Mouse (Mus musculus): Measurements from ENCODE around the gene Spon1. TPM values are rescaled to one million over a fixed set of nuclear protein-coding genes. Genes with fewer than 3 reads are reported as not detected.

Spon1 gene
- polyA plus RNA-seq, 1 experiment from 2014 or later, result 73.1 TPM

DNA sequence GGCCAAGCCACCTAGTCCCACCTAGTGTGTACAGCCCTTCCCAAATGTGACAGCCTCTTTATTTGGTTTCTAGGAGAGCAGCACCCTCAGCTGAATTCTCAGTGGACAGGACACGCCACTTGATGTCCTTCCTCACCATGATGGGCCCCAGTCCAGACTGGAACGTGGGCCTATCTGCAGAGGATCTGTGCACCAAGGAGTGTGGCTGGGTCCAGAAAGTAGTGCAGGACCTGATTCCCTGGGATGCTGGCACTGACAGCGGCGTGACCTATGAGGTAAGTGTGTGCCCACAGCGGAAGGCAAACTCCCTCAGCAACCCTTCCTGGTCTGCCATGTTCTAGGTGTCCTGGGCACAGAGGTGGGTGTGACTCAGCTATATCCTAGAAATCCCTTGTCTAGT, 263.0 kb downstream of the Spon1 start:
- Histone ChIP-seq H3K27me3 (ENCODE audit: low read depth, poor library complexity, severe bottlenecking) (no peaks in the 10 kb centered on the region), H3K9me3 (replicated peaks) (no peaks in the 10 kb centered on the region), H3K27ac (replicated peaks) (no peak overlapping the region), H3K36me3 (peaks cover 59% of the 10 kb centered on the region), H3K4me3 (no peak overlapping the region), H3K4me1 (no peaks in the 10 kb centered on the region)
- DNase-seq (ENCODE audit: low spot score), result no peak
- 92% methylated on average over 5 of the region's 5 CpGs for WGBS

DNA sequence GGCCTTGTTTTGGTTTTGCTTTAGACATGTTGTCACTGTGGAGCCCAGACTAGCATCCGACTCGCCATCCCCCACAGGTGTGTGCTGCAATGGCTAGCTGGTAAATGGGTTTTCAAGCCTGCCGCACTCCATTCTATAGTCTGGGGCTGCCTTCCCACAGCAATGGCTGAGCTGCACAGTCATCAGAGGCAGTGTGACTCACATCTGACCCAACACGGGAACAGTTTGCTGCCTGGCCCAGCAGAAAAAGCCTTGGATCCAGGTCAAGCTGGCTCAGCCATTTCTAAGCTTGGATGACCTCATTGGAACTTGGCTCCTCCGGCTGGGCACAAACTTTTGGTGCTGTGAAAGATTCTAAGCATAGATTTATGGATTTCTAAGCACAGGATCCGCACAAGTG, 263.8 kb downstream of the Spon1 start:
- no peaks in the 10 kb centered on the region for H3K27me3 ChIP-seq (ENCODE audit: low read depth, poor library complexity, severe bottlenecking)
- peaks cover 59% of the 10 kb centered on the region for H3K36me3 ChIP-seq
- no peak overlapping the region for H3K4me3 ChIP-seq
- H3K4me1 ChIP-seq, result no peaks in the 10 kb centered on the region
- H3K27ac ChIP-seq (replicated peaks), result no peak overlapping the region
- 88% methylated on average over 6 of the region's 6 CpGs for WGBS
- DNase-seq (ENCODE audit: low spot score), result no peak
- H3K9me3 ChIP-seq (replicated peaks), result no peaks in the 10 kb centered on the region

DNA sequence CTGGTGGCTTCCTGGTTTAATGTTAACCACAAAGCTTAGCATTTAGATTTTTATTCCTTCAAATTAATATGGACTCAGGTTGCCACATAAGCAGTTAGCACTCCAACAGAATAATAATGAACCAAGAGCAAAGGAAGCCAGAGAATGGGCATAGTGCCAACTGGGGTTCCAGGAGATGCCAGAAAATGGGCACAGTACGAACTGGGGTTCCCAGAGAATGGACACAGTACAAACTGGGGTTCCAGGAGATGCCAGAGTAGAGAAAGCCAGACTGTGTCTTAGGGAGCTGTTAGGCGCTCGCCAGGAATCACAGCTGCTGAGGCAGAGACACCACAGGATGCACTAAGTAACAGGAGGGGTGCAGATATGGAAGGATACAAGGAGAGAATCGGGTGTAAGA, 271.4 kb downstream of the Spon1 start:
- peaks cover 77% of the 10 kb centered on the region for H3K36me3 ChIP-seq
- 85% methylated on average over 4 of the region's 4 CpGs for WGBS
- H3K27ac ChIP-seq (replicated peaks), result no peak overlapping the region
- H3K4me3 ChIP-seq, result no peak overlapping the region
- H3K27me3 ChIP-seq (ENCODE audit: low read depth, poor library complexity, severe bottlenecking), result no peaks in the 10 kb centered on the region
- no peaks in the 10 kb centered on the region for H3K4me1 ChIP-seq
- no peaks in the 10 kb centered on the region for H3K9me3 ChIP-seq (replicated peaks)
- no peak for DNase-seq (ENCODE audit: low spot score)

DNA sequence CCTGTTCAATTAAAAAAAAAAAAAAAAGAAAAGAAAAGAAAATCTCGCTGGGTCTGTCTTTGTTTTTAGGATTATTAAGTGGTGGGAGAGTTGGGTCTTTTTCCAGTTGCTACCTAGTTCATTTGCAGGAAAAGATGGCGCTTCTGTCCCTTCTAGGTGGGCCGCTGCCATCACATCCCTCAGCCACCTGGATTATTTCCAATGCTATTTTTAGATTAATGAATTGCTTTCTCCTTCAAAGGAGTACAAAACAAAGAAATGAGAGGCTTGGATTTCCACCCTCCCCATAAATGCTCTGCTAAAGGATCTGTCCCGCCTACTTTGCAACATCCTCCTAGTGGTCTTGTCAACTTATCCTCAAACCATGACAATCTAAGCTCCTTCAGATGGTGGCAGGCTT, 275.6 kb downstream of the Spon1 start:
- no peak overlapping the region for H3K27ac ChIP-seq (replicated peaks)
- H3K4me3 ChIP-seq, result no peak overlapping the region
- WGBS, result 94% methylated on average over 4 of the region's 4 CpGs
- no peaks in the 10 kb centered on the region for H3K27me3 ChIP-seq (ENCODE audit: low read depth, poor library complexity, severe bottlenecking)
- no peaks in the 10 kb centered on the region for H3K4me1 ChIP-seq
- peaks cover 56% of the 10 kb centered on the region for H3K36me3 ChIP-seq
- no peak for DNase-seq (ENCODE audit: low spot score)
- H3K9me3 ChIP-seq (replicated peaks), result no peaks in the 10 kb centered on the region

DNA sequence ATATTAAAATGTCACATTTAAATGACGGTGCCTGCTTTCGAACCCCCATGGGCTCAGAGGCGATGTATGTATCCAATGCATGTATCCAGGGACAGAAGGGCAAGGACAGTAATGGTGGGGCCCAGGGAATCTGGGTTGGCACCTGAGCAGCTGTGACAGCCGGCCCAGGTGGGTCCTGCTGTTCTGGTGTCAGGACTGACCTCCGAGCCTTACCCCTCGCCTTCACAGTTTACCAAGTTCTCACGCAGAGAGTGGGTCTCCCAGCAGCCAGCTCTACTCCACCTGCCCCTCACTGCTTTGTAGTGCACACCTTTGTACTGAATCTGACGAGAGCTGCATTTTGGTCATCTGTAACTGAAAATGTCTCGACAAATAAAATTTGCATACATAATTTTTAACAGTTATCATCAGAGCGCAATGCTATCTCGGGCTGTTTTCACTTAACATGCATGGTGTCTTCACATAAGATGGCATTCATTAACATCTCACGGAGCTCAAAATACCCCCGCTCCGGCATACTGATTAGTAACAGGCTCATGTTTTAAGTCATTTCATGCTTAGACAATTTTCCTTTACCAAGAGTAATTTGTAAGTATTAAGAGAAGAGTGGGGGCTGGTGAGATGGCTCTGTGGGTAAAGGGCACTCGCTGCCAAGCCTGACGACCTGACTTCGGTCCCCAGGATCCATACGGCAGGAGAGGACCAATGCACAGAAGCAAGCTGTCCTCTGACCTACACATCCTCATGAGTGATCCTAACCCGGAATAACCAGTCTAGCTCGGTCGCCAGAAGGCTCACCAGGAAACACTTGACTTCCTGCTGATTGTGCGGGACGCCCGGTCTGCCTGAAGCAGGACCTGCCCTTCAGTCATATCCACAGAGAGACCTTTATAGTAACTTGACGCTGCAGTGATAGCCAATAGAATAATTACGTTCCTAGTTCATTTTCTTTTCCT, 277.5 kb downstream of the Spon1 start:
- peaks cover 51% of the 10 kb centered on the region for H3K36me3 ChIP-seq
- no peaks in the 10 kb centered on the region for H3K27me3 ChIP-seq (ENCODE audit: low read depth, poor library complexity, severe bottlenecking)
- H3K27ac ChIP-seq (replicated peaks), result no peak overlapping the region
- no peak for DNase-seq (ENCODE audit: low spot score)
- no peak overlapping the region for H3K4me3 ChIP-seq
- H3K9me3 ChIP-seq (replicated peaks), result no peaks in the 10 kb centered on the region
- no peaks in the 10 kb centered on the region for H3K4me1 ChIP-seq
- WGBS, result 91% methylated on average over 26 of the region's 26 CpGs

DNA sequence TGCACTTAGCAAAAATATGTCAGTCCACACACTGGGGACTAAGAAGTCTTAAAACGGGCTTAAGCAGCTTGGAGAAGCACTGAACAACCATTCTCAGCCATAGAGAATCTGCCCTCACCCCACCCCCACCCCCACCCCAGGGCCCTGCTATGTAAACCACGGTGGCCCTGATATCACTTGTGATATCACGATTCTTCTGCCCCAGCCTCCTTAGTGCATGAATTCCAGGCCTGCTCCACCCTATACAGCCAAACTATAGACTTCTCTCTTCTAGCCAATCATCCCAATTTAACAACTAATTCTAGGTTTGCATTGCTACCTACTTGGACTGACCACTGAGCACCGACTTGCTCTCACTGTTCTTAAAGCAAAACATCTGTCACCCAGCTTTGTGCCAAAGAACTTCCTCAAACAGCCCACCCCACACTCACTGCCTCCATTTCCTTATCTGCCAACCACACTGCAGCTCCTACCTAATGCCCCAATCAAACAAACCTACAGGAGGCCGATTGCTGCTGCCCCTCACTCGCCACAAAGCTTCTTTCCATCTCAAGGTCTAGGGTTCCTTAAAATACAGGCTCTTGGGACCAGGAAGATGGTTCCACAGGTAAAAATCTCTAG, 278.2 kb downstream of the Spon1 start:
- Histone ChIP-seq H3K36me3 (peaks cover 46% of the 10 kb centered on the region), H3K4me3 (no peak overlapping the region), H3K27me3 (ENCODE audit: low read depth, poor library complexity, severe bottlenecking) (no peaks in the 10 kb centered on the region), H3K9me3 (replicated peaks) (no peaks in the 10 kb centered on the region), H3K4me1 (no peaks in the 10 kb centered on the region), H3K27ac (replicated peaks) (no peak overlapping the region)
- no peak for DNase-seq (ENCODE audit: low spot score)
- 77% methylated on average over 6 of the region's 6 CpGs for WGBS

DNA sequence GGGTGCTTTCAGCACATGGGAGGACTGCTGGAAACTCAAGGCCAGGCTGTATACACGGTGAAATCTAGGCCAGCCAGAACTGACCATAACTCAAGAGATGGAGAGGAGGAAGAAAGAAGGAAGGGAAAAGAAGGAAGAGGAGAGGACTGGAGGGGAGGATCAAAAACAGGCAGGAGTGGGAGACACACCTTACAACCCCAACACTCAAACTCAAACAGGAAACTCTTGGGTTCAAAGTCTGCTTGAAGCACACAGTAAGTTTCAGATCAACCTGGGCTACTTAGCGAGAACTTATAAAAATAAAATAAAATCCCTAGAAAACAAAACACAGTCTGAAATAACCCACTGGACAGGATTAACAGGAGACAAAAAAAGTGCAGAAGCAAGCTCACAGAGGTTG, 280.0 kb downstream of the Spon1 start:
- no peak for DNase-seq (ENCODE audit: low spot score)
- no peaks in the 10 kb centered on the region for H3K27me3 ChIP-seq (ENCODE audit: low read depth, poor library complexity, severe bottlenecking)
- H3K36me3 ChIP-seq, result peaks cover 28% of the 10 kb centered on the region
- WGBS, result 89% methylated on average over 2 of the region's 2 CpGs
- H3K4me1 ChIP-seq, result no peaks in the 10 kb centered on the region
- H3K27ac ChIP-seq (replicated peaks), result no peak overlapping the region
- no peaks in the 10 kb centered on the region for H3K9me3 ChIP-seq (replicated peaks)
- no peak overlapping the region for H3K4me3 ChIP-seq

DNA sequence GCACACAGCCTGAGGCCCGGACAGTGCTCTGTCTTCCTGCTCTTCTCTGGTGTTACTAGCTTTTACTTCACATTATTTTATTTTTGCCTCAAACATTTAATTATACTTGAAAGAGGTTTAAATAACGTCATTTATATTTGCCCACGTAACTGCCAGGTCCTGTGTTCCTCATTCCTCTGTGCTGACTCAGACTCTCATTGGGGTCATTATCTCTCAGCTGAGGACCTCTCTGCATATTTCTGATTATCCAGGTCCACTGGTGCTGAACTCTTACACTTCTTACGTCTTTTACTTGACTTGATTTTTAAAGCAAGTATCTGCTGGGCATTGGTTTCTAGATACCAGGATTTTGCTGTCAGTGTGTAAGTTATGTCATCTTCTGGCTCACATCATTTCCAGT, 287.9 kb downstream of the Spon1 start:
- WGBS, result 94% methylated on average over 4 of the region's 4 CpGs
- peaks cover 4% of the 10 kb centered on the region; the same call in 1 of the 2 replicates for H3K4me1 ChIP-seq

DNA sequence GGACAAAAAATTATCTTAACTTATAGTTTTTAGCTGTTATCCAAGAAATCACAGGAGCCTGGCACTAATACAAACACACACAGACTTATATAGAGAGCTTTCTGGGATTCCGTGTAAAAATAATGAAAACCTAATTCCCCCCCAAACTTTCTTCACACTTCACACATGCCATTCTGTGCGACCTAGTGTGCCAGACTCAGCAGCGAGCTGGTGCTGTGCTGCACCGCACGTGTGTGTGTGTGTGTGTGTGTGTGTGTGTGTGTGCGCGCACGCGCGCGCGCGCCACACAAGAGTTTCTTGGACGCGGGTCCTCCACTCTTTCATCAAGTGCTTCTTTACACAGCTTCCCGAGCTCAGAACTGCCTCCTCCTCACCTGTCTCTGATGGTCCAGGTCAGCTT, 292.4 kb downstream of the Spon1 start:
- 94% methylated on average over 16 of the region's 16 CpGs for WGBS

More for the DNA sequence above, 287.9 kb downstream of the Spon1 start:
- Histone ChIP-seq H3K36me3 (peaks cover 11% of the 10 kb centered on the region), H3K9me3 (replicated peaks) (no peaks in the 10 kb centered on the region), H3K27me3 (ENCODE audit: low read depth, poor library complexity, severe bottlenecking) (no peaks in the 10 kb centered on the region), H3K27ac (replicated peaks) (no peak overlapping the region), H3K4me3 (no peak overlapping the region)
- no peak for DNase-seq (ENCODE audit: low spot score)

DNA sequence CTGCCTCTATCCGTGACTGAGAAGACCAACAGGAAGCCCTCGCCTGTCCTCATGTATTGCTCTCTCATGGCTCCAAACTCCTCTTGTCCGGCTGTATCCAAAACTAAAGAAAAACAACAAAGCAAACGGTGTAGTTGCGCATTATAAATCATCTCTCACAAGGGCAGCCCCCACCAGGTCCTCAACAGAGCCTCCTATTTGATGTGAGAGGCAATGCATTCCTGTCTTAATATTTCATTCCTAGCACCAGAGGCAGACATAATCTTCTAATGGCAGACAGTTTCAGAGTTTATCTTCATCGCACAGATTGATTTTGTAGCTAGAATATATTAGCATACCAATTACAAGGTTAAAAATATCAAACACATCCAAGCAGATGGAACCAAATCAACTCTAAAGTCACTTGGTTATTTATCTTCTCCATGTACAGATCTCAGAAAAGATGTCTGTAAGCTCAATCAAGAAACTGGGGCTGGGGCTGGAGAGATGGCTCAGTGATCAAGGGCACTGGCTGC, 293.2 kb downstream of the Spon1 start:
- Histone ChIP-seq H3K4me1 (no peaks in the 10 kb centered on the region; the same call in 1 of the 2 replicates), H3K27ac (replicated peaks) (no peak overlapping the region), H3K9me3 (replicated peaks) (no peaks in the 10 kb centered on the region), H3K4me3 (no peak overlapping the region), H3K36me3 (peaks cover 11% of the 10 kb centered on the region), H3K27me3 (ENCODE audit: low read depth, poor library complexity, severe bottlenecking) (no peaks in the 10 kb centered on the region)
- WGBS, result 92% methylated on average over 6 of the region's 6 CpGs
- DNase-seq (ENCODE audit: low spot score), result no peak

More for the DNA sequence above, 292.4 kb downstream of the Spon1 start:
- no peak overlapping the region for H3K27ac ChIP-seq (replicated peaks)
- peaks cover 11% of the 10 kb centered on the region for H3K36me3 ChIP-seq
- no peaks in the 10 kb centered on the region for H3K27me3 ChIP-seq (ENCODE audit: low read depth, poor library complexity, severe bottlenecking)
- no peaks in the 10 kb centered on the region for H3K9me3 ChIP-seq (replicated peaks)
- no peaks in the 10 kb centered on the region for H3K4me1 ChIP-seq
- no peak overlapping the region for H3K4me3 ChIP-seq
- no peak for DNase-seq (ENCODE audit: low spot score)

DNA sequence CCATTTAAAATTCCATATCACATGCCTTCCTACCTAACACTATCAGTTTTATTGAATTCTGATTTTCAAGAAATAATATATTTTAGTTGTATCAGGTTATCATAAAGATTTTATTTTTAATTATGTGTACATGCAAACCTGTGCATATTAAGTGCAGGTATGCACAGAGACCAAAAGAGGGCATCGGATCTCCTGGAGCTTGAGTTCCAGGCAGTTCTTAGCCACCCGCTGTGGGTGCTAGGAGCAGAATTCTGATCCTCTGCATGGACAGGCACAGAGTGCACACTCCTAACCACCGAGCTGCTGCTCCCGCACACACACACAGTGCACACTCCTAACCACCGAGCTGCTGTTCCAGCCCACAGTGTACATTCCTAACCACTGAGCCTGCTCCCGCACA, 294.6 kb downstream of the Spon1 start:
- H3K9me3 ChIP-seq (replicated peaks), result no peaks in the 10 kb centered on the region
- 94% methylated on average over 6 of the region's 6 CpGs for WGBS
- peaks cover 9% of the 10 kb centered on the region for H3K36me3 ChIP-seq
- H3K27me3 ChIP-seq (ENCODE audit: low read depth, poor library complexity, severe bottlenecking), result no peaks in the 10 kb centered on the region
- H3K27ac ChIP-seq (replicated peaks), result no peak overlapping the region
- no peak overlapping the region for H3K4me3 ChIP-seq
- no peak for DNase-seq (ENCODE audit: low spot score)
- H3K4me1 ChIP-seq, result peaks cover 8% of the 10 kb centered on the region

DNA sequence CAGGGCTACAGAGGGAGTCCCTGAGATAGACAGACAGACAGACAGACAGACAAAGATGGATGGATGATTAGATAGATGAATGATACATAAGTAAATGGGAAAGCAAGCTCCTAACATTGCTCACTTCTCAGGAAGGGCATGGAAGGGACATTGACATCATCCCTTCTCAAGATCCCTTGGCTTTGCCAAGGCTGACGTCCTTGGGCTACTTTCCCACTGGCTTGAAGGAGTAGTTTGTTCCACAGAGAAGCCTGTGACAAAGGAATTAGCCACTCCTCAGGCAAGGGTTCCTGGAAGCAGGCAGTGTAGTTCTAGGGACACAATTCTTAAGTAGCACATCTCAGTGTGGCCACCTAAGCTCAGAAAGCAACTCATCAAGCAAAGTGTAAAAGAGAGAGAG, 296.7 kb downstream of the Spon1 start:
- Histone ChIP-seq H3K9me3 (replicated peaks) (no peaks in the 10 kb centered on the region), H3K4me1 (peaks cover 24% of the 10 kb centered on the region), H3K4me3 (no peak overlapping the region), H3K27ac (replicated peaks) (no peak overlapping the region), H3K36me3 (0 out of 2 replicates have a peak, but pooled peaks cover 3% of the 10 kb centered on the region), H3K27me3 (ENCODE audit: low read depth, poor library complexity, severe bottlenecking) (no peaks in the 10 kb centered on the region)
- 69% methylated on average over 1 of the region's 1 CpGs for WGBS
- no peak for DNase-seq (ENCODE audit: low spot score)

DNA sequence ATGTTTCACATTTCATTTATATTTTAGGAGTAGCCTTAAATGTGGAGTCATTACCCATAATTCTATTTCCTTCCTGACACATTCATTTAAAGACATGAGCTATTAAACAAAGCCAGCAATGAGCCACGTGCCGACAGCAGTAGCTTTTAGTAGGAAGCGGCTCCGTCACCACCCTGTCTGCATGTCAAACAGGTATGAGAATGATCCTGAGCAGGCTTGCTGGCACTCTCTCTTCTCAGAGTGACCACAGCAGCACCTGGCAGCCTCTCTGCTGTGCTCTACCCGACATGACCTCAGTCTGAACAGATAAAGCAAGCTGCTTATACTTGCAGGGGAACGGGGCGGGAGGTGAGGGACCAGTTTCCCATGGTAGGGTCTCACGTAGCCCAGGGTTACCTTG, 297.7 kb downstream of the Spon1 start:
- WGBS, result 75% methylated on average over 8 of the region's 8 CpGs
- H3K27me3 ChIP-seq (ENCODE audit: low read depth, poor library complexity, severe bottlenecking), result no peaks in the 10 kb centered on the region

More for the DNA sequence above, 297.7 kb downstream of the Spon1 start:
- Histone ChIP-seq H3K4me3 (no peak overlapping the region), H3K9me3 (replicated peaks) (no peaks in the 10 kb centered on the region), H3K36me3 (no peaks in the 10 kb centered on the region), H3K27ac (replicated peaks) (no peak overlapping the region), H3K4me1 (peaks cover 24% of the 10 kb centered on the region)
- DNase-seq (ENCODE audit: low spot score), result no peak
